Mouse (Mus musculus) forelimb bud, embryonic 11.5 days (tissue): Measurements from ENCODE around the gene Ppp1r13b.

Source experiments
- DNase-seq: peaks from one replicate; pipeline ENCODE4 v3.0.0-alpha.2; 2012; ENCODE audit warnings: low read depth, low spot score

Gene Ppp1r13b

DNA sequence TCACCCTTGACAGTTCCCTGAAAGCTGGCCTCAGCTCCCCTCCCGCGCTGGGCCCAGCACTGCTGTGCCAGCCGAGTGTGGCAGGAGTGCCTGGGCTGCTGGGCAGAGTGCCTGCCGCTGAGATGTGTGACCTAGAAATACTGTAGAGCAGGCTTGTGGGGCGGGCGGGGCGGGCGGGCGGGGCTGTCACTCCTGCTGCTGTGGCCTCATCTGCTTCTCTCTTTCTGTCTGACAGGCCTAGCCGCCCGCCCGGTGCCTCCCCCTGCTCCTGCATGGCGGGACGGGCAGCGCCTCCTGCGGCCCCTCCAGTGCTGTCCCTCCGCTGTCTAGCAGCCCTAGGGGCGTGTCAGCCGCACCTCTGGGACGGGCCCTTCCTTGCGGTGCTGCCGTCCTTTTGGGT is 113.8 kb downstream of the Ppp1r13b start:
- DNase-seq, result no peak

DNA sequence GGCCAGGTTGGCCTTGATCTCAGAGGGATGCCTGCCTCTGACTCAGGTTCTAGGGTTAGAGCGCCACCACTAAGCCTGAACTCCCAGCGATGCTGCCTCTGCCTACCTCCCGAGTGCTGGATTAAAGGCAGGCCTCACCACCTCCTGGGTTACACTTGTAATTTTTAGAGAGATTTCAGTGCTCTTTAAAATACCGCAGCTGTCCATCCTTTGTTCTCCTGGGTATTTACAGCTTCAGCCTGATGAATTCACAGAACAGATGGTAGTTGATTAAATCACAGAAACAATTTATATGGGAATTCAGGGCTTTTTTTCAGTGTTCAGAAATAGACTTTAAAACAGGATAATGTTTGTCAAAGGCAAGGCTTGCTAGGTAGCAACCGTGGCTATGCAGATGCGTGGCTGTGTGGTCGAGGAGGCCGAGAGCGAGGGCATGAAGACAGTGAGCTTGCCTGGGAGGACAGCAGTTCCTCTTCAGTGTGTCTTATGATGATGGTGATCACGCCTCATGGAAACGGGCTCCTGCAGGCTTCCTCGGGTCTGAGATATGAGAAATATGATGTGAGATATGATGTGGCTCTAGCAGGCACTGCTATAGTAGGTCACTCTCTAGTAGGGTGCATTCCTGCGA is 116.3 kb downstream of the Ppp1r13b start:
- no peak for DNase-seq

- DNase-seq, result no peak
Observed at GRCm38 (mm10) chr12:111790631-111791030, 117.3 kb downstream of the Ppp1r13b start.

DNA sequence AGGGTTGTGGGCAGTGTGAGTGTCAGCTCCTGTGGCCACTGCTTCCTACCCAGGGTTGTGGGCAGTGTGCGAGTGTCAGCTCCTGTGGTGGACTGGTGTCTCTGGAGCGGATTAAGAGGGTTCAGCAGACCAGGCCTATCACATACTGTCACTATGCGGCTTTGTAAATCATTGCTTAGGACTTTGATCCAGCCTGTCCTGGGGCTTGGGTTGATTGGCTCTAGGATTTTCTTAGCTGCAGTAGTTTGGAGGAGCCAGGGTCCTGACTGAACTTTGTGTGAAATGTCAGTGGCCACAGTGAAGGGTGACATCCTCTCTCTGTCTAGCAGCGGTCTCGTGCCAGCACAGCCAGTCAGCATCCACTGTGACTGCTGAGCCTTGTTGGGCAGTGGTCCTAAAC is 117.8 kb downstream of the Ppp1r13b start:
- DNase-seq, result no peak

- no peak for DNase-seq
Observed at GRCm38 (mm10) chr12:111787015-111787414, 120.9 kb downstream of the Ppp1r13b start.

DNA sequence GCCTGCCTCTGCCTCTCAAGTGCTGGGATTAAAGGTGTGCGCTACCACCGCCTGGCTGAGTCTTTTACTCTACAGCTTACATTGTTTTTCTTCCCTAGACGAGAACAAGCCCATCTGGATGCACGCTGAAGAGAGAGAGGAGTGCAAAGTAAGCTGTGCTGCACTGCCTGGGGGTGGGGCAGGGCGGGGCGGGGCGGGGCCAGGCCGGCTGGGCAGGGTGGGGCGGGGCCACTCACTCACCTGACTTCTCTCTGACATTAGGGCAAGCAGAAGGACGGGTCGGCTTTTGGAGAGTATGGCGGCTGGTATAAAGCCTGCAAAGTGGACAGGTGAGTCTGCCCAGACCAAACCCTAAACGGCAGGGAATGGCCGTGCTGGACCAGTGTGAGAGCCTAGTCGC is 122.7 kb downstream of the Ppp1r13b start:
- DNase-seq, result no peak

GRCm38 (mm10) chr12:111779544-111779943 is 128.4 kb downstream of the Ppp1r13b start:
- no peak for DNase-seq
